Mouse (Mus musculus) adrenal gland, adult 18-20 months (tissue): ENCODE results near the gene Gm11096. TPM values are rescaled to one million over a fixed set of nuclear protein-coding genes. Genes with fewer than 3 reads are reported as not detected.

Experiments used
- DNase-seq, 2 experiments: peaks; one replicate each; pipeline ENCODE4 v3.0.0; 2021 to 2022; ENCODE audit warnings: low spot score in 2 of 2
- total RNA-seq, 2 experiments: library from RNA; stranded (reverse); gene quantifications; 1 replicate in 1 of 2; 2 replicates in 1 of 2; pipeline ENCODE4 v1.2.3; 2021

Gm11096 gene
- total RNA-seq, 2 experiments from 2014 or later, result not detected

- DNase-seq, result peak; percentile 73 to 77
These were observed 39.0 kb downstream of the Gm11096 start for GRCm38 (mm10) chr17:81480351-81481161.

- DNase-seq, result no peak
These were observed 40.4 kb downstream of the Gm11096 start for GRCm38 (mm10) chr17:81481843-81482490.

GRCm38 (mm10) chr17:81486388-81486787, 44.8 kb downstream of the Gm11096 start:
- DNase-seq, result no peak
